Mouse (Mus musculus): ENCODE measurements around the gene Sdad1.

GRCm38 (mm10) chr5:92332359-92332840 lies 22.1 kb upstream of the Sdad1 start:
- TF ChIP-seq E2F4 (IDR thresholded peaks at IDR 0.05; ENCODE audit: insufficient replicate concordance, low read depth, low read length) (no peak), CTCF (conservative IDR thresholded peaks at IDR 0.05 in 1 of 2, IDR thresholded peaks at IDR 0.05 in 1 of 2; ENCODE audit: low read depth in 2 of 2, low read length in 2 of 2) (no peak), TBP (conservative IDR thresholded peaks at IDR 0.05; ENCODE audit: low read depth, low read length) (no peak), CHD1 (IDR thresholded peaks at IDR 0.05; ENCODE audit: low read depth, low read length) (no peak), SIN3A (IDR thresholded peaks at IDR 0.05; ENCODE audit: low read length) (no peak), HCFC1 (IDR thresholded peaks at IDR 0.05; ENCODE audit: low read depth, low read length) (no peak), CHD2 (IDR thresholded peaks at IDR 0.05; ENCODE audit: low read length) (no peak)

All from CH12.LX (cell line).